Mouse (Mus musculus) liver, postnatal 0 days (tissue): ENCODE measurements around the gene Appl2.

ENCODE experiments used
- CTCF ChIP-seq: sonication (generic); IDR thresholded peaks from 2 replicates; pipeline ENCODE4 v1.5.1; 2016; ENCODE audit warnings: antibody characterized with exemption, low read depth
- EP300 ChIP-seq: IDR thresholded peaks from 2 replicates; pipeline ENCODE4 v1.6.1; 2016; ENCODE audit warnings: antibody characterized with exemption, low read depth, mild to moderate bottlenecking

GRCm38 (mm10) chr10:83632806-83633374 is 15.6 kb downstream of the Appl2 start:
- TF ChIP-seq CTCF, result no peak
- no peak for TF ChIP-seq EP300
